Mouse (Mus musculus) liver, embryonic 14.5 days (tissue): Measurements from ENCODE around the gene Rxra. TPM values are rescaled to one million over a fixed set of nuclear protein-coding genes. Genes with fewer than 3 reads are reported as not detected.
A peak's percentile ranks its signal among the peaks of the same experiment; 100 is the strongest.

ENCODE experiments used
- ATAC-seq: fragments of 200-750 bp; cut with Nextera tagmentation; 2 replicates; pipeline ENCODE4 v1.8.0; 2017; ENCODE audit warnings: moderate number of reproducible peaks, mild to moderate bottlenecking, moderate library complexity; ENCODE audit not compliant: insufficient read depth
- DNase-seq, 3 experiments: peaks; one replicate each; pipeline ENCODE4 v3.0.0-alpha.2; 2012 to 2013; ENCODE audit warnings: low read depth in 3 of 3, low spot score in 3 of 3
- H3K27ac ChIP-seq: fragments of 300-500 bp; sonication (generic); 2 replicates; pipeline ENCODE4 v1.5.1; 2014; ENCODE audit warnings: moderate library complexity, mild to moderate bottlenecking, control low read depth, inconsistent platforms
- H3K27me3 ChIP-seq: fragments of 300-500 bp; sonication (generic); 2 replicates; pipeline ENCODE4 v1.6.1; 2014; ENCODE audit warnings: mild to moderate bottlenecking, low read length, moderate library complexity; ENCODE audit not compliant: control insufficient read depth, insufficient read depth
- H3K36me3 ChIP-seq: fragments of 300-500 bp; sonication (generic); replicated peaks from 2 replicates; pipeline ENCODE4 v1.6.1; 2014; ENCODE audit warnings: low read depth; ENCODE audit not compliant: control insufficient read depth, insufficient read depth
- H3K4me1 ChIP-seq, 2 experiments: fragments of 200-500 bp in 1 of 2; fragments of 300-500 bp in 1 of 2; sonication (generic) in 1 of 2; replicated peaks; 2 replicates each; pipeline ENCODE4 v1.6.1; 2012 to 2014; ENCODE audit warnings: antibody characterized with exemption in 1 of 2, inconsistent platforms in 1 of 2, low read length in 1 of 2; ENCODE audit not compliant: control insufficient read depth in 2 of 2, insufficient read depth in 2 of 2
- H3K4me2 ChIP-seq: fragments of 300-500 bp; sonication (generic); 2 replicates; pipeline ENCODE4 v1.6.1; 2014; ENCODE audit warnings: low read depth, mild to moderate bottlenecking, control low read depth, moderate library complexity
- H3K4me3 ChIP-seq, 2 experiments: fragments of 200-500 bp in 1 of 2; fragments of 300-500 bp in 1 of 2; sonication (generic) in 1 of 2; 2 replicates each; pipeline ENCODE4 v1.5.1; 2012 to 2014; ENCODE audit warnings: low read depth in 2 of 2, low read length in 2 of 2, mild to moderate bottlenecking in 2 of 2, control low read depth in 1 of 2, inconsistent platforms in 1 of 2, moderate library complexity in 1 of 2; ENCODE audit not compliant: insufficient read depth in 1 of 2
- H3K9ac ChIP-seq: fragments of 300-500 bp; sonication (generic); replicated peaks from 2 replicates; pipeline ENCODE4 v1.6.1; 2014; ENCODE audit warnings: mild to moderate bottlenecking, control low read depth, moderate library complexity
- H3K9me3 ChIP-seq: fragments of 300-500 bp; sonication (generic); 2 replicates; pipeline ENCODE4 v1.6.1; 2016; ENCODE audit warnings: low read length, mixed read lengths; ENCODE audit not compliant: control insufficient read depth
- CTCF ChIP-seq: IDR thresholded peaks from 2 replicates; pipeline ENCODE4 v1.5.1; 2016; ENCODE audit warnings: antibody characterized with exemption, low read depth, control low read depth
- EP300 ChIP-seq: IDR thresholded peaks from 2 replicates; pipeline ENCODE4 v1.6.1; 2016; ENCODE audit warnings: antibody characterized with exemption, low read depth
- WGBS: fragments of 180-500 bp; shearing (Covaris S2); extraction: QIAGEN DNeasy Blood & Tissue Kit; methylation state at CpG from one replicate; pipeline ENCODE4 v1.1.7; 2014; ENCODE audit not compliant: insufficient replicate concordance; 5-methylcytosine and 5-hydroxymethylcytosine counted together
- polyA plus RNA-seq, 2 experiments: library from polyadenylated mRNA; depleted of rRNA in 1 of 2; stranded (reverse) in 1 of 2; unstranded in 1 of 2; fragments of >200 nt; fragmentation: Nextera tagmentation in 1 of 2; extraction: Ambion mirVana in 1 of 2; gene quantifications; 2 replicates each; pipeline versions ENCODE4 v1.2.1 to v1.2.3; 2012 to 2014

Rxra gene
- polyA plus RNA-seq, 2 experiments = 2.4 to 7.5 TPM

- H3K27me3 ChIP-seq = no peaks in the 10 kb centered on the region
- H3K4me2 ChIP-seq = peak overlapping the region; percentile 17; the same call in 1 of the 2 replicates
- no peak overlapping the region for H3K27ac ChIP-seq
- TF ChIP-seq EP300 = peak; percentile 34; the same call in 1 of the 2 replicates
- TF ChIP-seq CTCF = no peak
- peaks cover 6 to 16% of the 10 kb centered on the region in 2 experiments; a peak in 3 of 4 replicates for H3K4me1 ChIP-seq
- H3K4me3 ChIP-seq = no peak overlapping the region
- WGBS = 27% methylated on average over 8 of the region's 8 CpGs
- no peaks in the 10 kb centered on the region for H3K9me3 ChIP-seq
- H3K9ac ChIP-seq = no peak overlapping the region
- peak; percentile 82 for ATAC-seq
- H3K36me3 ChIP-seq = no peaks in the 10 kb centered on the region
- DNase-seq = peak in 1 of 3 experiments; percentile 26
Observed at GRCm38 (mm10) chr2:27654321-27655232, 21.7 kb upstream of the Rxra start.

- H3K4me3 ChIP-seq = no peak overlapping the region
- peaks cover 6 to 16% of the 10 kb centered on the region in 2 experiments; a peak in 3 of 4 replicates for H3K4me1 ChIP-seq
- no peaks in the 10 kb centered on the region for H3K27me3 ChIP-seq
- no peak overlapping the region for H3K4me2 ChIP-seq
- no peak overlapping the region for H3K9ac ChIP-seq
- H3K9me3 ChIP-seq = no peaks in the 10 kb centered on the region
- H3K36me3 ChIP-seq = no peaks in the 10 kb centered on the region
- ATAC-seq = no peak
- H3K27ac ChIP-seq = no peak overlapping the region
- TF ChIP-seq EP300 = no peak
- no peak for TF ChIP-seq CTCF
- no peak for DNase-seq
Observed at GRCm38 (mm10) chr2:27656576-27656975, 19.7 kb upstream of the Rxra start.

- WGBS = 4% methylated on average over 6 of the region's 6 CpGs
- TF ChIP-seq EP300 = peak; percentile 46
- TF ChIP-seq CTCF = no peak
Observed at GRCm38 (mm10) chr2:27665284-27665683, 11.0 kb upstream of the Rxra start.

DNA sequence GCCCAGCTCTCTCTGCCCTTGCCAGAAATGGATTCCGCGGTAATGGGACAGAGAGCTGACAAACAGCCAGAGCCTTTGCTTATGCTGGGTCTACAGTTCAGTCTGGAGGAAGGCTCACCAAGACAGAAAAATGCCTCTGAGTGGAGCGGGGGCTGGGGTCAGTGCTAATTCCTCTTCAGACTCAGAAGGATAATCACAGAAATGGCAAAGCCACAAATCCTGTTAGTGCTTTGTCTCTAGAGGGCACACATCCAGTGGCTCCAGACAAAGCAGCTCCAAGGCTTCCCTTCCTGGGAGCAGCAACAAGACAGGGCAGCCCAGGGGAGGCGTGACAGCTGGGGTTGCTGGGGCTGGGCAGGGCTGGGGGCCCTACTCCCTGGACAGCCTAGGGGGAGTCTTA is 9.5 kb upstream of the Rxra start:
- no peak overlapping the region for H3K27ac ChIP-seq
- no peaks in the 10 kb centered on the region for H3K27me3 ChIP-seq
- H3K4me3 ChIP-seq = no peak overlapping the region
- DNase-seq (no peak), ATAC-seq (no peak)
- H3K4me1 ChIP-seq = peaks cover 0 to 13% of the 10 kb centered on the region in 2 experiments; a peak in 3 of 4 replicates
- H3K9ac ChIP-seq = no peak overlapping the region
- no peaks in the 10 kb centered on the region for H3K36me3 ChIP-seq
- WGBS = 69% methylated on average over 4 of the region's 4 CpGs
- H3K9me3 ChIP-seq = no peaks in the 10 kb centered on the region
- TF ChIP-seq EP300 (no peak), CTCF (no peak)
- H3K4me2 ChIP-seq = no peak overlapping the region

More at GRCm38 (mm10) chr2:27665284-27665683, 11.0 kb upstream of the Rxra start:
- Histone ChIP-seq H3K36me3 (no peaks in the 10 kb centered on the region), H3K9me3 (no peaks in the 10 kb centered on the region), H3K27me3 (no peaks in the 10 kb centered on the region), H3K4me2 (no peak overlapping the region), H3K4me1 (peaks cover 0 to 13% of the 10 kb centered on the region in 2 experiments; a peak in 3 of 4 replicates), H3K27ac (no peak overlapping the region), H3K9ac (no peak overlapping the region), H3K4me3 (no peak overlapping the region)
- peak; percentile 63 for ATAC-seq
- no peak for DNase-seq

- Histone ChIP-seq H3K36me3 (no peaks in the 10 kb centered on the region), H3K27me3 (no peaks in the 10 kb centered on the region), H3K4me2 (no peak overlapping the region), H3K4me1 (peaks cover 0 to 17% of the 10 kb centered on the region in 2 experiments; a peak in 3 of 4 replicates), H3K4me3 (no peak overlapping the region), H3K9me3 (no peaks in the 10 kb centered on the region), H3K9ac (no peak overlapping the region), H3K27ac (no peak overlapping the region)
- ATAC-seq (no peak), DNase-seq (no peak)
- TF ChIP-seq CTCF = no peak
- no peak for TF ChIP-seq EP300
- WGBS = 16% methylated on average over 4 of the region's 4 CpGs
Observed at GRCm38 (mm10) chr2:27667677-27668076, 8.6 kb upstream of the Rxra start.
